Mouse (Mus musculus): ENCODE results near the gene Actl6b.

Gene Actl6b

DNA sequence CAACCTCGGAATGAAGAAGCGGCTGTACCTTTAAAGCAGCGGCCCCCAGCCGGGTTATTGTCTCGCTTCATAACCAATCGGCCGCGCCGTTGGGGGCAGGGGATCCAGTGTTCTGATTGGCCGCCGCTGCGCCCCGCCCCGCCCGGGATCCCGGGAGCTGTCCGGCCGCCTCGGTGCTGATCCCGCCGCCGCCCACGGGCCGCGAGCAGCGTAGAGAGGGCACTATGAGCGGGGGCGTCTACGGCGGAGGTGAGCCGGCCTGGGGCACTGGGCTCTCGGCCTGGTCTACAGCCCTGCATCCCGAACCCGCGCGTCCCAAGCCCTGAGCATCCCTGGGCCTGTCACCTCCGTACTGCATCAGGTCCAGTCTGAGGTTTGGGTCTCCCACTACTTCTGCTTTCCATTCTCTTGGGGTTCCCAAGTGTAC is at the start of gene Actl6b:
Actl6b (plus strand) TSS at position 107 of the 427 bp plus-strand sequence.
- DNase-seq: peak; percentile 88

DNA sequence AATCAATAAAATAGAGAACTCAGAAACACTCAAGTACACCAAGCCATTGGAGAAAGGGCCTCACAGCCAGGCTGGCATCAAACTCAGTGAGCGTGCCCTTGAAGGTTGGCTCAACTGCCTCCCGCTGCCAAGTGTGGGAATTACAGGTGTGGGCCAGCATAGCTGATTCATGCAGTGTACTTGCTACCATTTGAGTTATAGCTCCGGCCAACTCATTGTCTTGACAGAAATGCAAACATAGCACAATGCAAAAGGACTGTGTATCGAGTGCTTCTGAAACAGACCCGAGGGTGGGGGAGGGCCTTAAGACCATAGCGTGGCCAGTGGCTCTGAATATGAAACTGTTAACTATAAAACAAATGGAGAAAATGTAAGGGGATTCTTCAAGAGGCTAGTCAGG is 49.3 kb upstream of the Actl6b start:
- peak; percentile 45 for DNase-seq

DNA sequence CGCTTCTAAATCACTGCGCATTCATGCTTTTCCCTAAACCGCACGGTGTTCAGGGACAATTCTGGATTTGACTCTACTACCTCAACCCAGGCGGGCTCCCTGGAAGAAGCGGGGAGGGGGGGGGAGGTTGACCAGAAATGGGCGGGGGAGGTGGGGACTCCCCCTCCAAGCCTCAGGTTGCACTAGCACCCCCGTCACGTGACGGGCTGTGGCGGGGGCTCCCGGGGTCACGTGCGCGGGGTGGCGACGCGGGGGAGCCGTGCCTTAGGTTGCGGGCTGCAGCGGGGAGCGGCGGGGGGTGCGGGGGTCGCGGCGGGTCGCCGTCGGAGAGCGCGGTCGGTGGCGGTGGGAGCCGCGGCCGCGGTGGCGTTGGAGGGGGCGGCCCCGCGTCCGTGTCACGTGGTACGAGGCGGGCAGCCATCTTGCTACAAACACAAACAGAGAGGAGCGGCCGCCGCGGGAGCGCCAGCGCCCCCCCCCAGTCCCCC is 43.3 kb upstream of the Actl6b start:
- peak; percentile 90 for DNase-seq

DNA sequence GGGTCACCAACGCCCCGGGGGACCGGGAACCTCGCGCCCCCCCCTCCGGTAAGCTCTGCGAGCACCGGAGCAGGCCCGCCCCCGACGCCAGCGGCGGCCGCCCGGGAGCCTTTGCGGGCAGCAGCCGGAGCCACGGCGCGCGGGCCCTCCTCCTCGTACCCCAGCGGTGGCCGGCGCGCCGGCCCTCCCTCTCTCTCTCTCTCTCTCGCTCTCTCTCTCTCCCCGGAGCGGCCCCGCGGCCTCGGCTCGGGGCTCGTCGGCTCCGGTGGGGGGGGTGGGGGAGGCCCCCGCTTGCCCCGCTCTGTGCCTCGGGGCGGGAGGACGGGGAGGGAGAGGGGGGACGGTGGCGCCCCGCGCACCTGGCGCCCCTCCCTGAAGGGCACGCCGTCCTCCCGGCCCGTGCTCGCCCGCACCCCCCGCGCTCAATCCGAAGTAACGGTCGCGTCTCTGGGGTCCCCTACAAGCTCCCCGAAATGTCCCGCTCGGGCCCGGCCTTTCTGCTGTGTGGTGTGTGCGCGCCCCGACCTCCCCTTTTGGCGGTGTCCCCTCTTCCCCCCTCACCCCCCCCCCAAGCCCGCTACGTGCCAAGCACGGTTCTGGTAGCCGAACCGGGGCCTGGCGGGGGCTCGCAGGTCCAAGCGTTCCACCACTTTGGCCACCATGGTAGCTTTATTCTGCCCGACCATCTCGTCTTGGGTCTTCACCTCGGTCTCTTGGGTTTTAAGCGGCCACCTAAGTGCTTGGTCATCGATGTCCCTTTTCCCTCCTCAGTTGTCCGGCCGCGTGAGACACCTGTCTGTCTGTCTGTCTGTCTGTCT is 42.5 kb upstream of the Actl6b start:
- peak; percentile 54 for DNase-seq

DNA sequence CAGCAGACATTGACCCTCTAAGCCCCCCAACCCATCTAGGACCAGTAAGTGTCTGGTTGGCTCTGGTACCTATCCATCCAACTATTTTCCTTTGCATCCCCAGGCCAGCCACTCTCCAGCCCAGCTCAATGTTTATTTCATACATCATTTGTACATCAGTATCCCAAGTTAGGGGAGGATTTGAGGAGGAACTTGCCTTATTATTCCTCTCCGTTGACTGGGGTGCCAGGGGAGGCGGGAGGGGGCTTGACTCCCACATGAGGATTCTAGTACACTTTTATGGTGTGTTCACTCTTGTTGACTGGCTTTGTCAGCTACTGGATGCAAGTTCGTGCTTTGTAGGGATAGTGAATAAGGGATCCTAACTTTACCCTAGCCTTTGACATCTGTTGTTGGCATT is 41.6 kb upstream of the Actl6b start:
- DNase-seq: no peak

DNA sequence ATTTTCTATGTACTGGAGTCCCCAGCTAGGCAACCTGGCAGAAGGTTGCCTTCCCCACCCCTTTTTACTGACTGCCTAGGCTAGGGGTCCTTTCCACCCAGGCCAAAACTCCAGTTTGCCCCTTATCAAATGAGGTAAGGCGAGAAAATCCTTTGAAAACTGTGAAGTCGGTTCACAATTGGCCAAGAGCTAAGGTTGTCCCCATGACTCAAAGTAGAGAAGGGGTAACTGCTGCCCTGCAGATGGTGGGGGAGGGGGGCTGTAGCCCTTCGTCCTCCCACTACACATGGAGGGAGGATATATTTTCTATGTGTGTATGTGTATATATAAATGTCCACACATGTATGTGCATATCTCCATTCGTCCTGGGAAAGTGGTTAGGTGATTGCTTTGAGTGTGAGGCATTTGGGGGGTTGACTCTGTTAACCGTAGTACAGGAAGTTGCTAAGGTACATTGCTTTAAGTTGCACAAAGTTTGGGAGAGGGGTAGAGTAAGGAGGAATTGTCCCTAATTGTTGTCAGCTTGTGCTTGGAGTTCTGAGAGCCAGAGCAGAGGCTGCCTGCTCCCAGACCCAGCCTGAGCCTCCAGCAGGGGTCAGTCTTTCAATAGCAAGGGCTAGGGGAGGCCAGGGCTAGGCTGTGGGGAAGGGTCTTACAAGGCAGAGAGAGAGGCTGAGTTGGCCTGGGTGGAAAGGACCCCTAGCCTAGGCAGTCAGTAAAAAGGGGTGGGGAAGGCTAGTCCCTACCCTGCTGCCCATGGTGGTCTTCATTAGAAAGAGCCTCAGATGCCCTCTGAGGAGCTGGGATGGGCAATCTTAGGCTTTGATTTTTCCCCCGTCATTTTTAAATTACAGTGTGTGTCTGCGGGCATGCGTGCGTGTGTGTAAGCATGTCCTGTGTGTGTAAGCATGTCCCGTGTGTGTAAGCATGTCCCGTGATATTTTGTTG is 40.2 kb upstream of the Actl6b start:
- DNase-seq: peak; percentile 68

DNA sequence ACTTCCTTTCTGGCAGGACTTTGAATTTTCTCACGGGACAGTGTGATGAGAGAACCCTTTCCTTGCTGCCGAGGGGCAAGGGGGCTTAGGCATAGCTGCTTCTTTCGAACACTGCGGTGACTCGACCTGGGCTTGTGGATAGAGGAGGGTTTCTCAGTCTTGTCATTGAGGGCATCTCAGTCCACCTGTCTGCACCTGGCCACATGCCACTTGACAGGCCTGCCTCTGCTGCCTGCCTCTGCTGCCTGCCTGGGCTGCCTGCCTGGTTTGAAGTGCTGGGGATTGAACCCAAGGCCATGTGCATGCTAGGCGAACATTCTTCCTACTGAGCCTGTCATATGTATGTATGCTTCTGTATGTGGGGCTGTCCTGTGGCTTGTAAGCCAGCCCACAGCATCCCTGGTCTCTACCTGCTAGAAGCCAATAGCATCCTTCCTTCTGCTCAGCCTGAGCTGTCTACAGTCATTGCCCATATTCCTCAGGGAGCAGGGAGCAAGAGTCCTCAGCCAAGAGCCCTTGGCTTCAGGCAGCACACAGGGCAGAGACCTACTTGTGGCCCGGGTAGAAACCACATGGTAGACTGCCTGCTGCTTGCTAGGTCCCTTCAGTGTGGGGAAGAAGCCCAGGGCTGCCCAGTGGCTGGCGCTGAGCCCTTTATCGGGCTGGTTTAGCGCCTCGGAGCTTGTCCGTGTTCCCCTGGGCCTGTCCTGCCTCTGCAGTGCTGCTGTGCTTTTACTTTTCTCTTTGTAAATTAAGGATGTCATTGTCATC is 39.2 kb upstream of the Actl6b start:
- DNase-seq: no peak

DNA sequence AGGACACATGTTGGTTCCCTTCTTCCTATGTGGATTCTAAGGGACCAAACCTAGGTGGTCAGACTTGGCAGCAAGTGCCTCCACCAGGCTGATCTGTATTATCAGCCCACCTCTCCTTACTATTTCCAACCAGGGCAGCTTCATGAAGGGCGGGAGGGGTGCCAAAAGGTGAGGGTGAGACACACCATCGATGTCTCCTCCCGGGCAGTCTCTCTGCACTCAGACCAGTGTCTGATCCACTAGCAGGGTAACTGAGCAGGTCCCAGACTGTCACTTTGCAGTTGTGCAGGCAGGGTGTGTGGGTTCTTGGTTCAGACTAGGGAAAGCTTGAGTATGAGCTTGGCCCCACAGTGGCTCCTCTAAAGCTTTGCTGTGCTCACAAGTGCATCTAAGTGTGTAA is 38.5 kb upstream of the Actl6b start:
- no peak for DNase-seq

DNA sequence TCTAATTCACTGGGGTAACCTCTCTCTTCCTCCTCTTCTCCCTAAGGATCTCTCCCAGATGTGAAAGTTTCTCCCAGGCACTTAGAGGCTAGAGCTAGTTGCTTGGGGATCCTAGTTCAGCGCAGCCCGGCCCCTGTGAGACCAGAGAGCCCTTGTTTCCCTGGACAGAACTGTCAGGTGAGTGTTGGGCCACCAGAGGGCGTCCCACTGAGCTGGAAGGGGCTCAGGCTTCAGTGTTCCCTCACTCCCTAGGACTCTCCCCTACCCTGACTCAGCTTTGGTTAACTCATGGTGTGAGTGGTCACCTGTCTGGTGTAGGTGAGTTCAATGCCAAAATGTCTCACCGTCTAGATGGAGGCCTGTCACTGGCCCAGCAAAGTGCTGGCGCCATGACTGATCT is 34.9 kb upstream of the Actl6b start, which contains the start of gene Gigyf1:
Gigyf1 (plus strand) TSS at position 113 of the 400 bp plus-strand sequence.
- DNase-seq: peak; percentile 54

DNA sequence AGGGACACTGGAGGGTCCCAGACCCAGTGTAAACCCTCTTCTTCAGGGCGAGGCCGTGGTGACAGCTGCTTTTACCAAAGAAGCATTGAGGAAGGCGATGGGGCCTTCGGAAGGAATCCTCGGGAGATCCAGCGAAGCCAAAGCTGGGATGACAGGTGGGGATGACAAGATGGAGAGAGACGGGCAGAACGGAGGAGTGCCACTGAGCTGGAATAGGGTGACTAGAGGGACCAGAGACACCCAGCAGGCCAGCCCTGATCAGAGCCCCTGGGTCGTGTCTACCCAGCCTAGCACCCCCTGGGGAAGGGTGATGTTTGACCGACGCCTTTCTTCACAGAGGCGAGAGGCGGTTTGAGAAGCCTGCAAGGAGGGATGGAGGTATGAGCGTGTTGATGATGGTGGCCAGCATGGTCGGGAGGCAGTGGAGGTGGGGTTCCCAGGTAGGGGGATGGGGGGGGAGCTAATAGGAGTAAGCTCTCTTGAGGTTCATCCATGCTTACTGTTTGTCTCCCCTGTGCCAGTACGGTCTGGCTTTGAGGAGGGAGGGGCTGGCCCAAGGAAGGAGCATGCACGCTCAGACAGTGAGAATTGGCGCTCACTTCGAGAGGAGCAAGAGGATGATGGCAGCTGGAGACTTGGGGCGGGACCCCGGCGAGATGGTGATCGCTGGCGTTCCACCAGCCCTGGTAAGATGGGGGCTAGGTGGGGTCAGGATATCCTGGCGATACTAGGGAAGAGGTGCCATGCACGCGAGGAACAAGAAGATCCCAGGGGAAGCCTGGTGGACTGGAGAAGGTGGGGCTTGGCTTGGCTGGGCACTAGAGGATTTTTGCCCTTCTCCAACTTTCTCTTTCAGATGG is 33.4 kb upstream of the Actl6b start:
- DNase-seq: no peak

DNA sequence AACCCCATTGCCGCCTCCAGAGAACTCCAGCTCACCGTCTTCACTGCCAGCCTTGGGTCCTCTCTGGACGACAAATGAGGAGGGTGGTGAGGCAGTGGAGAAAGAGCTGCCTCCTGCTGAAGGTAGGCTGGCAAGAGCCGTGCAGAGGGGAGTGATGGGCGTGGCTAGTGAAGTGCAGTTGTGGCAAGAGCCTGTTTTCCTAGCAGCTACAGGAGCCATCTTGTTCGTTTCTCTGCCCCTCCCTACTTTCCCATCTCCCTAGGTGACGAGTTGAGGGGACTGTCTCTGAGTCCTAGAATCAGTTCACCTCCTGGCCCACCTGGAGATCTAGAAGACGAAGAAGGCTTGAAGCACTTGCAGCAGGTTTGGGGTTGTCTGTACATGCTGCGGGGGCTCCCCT is 31.5 kb upstream of the Actl6b start:
- no peak for DNase-seq

DNA sequence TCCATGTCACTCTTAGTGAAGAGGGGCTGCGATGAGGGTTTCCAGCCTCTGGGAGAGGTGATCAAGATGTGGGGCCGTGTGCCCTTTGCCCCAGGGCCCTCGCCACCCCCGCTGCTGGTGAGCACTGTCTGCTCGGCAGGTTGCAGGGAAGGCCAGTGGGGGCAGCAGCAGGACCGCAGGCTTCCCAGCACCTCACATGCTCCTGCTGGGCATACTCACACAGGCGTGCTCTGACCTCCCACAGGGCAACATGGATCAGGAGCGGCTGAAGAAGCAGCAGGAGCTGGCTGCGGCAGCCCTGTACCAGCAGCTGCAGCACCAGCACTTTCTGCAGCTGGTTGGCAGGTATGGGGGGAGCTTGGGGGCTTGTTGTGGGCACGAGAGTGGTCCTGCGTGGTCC is 30.6 kb upstream of the Actl6b start:
- DNase-seq: no peak

DNA sequence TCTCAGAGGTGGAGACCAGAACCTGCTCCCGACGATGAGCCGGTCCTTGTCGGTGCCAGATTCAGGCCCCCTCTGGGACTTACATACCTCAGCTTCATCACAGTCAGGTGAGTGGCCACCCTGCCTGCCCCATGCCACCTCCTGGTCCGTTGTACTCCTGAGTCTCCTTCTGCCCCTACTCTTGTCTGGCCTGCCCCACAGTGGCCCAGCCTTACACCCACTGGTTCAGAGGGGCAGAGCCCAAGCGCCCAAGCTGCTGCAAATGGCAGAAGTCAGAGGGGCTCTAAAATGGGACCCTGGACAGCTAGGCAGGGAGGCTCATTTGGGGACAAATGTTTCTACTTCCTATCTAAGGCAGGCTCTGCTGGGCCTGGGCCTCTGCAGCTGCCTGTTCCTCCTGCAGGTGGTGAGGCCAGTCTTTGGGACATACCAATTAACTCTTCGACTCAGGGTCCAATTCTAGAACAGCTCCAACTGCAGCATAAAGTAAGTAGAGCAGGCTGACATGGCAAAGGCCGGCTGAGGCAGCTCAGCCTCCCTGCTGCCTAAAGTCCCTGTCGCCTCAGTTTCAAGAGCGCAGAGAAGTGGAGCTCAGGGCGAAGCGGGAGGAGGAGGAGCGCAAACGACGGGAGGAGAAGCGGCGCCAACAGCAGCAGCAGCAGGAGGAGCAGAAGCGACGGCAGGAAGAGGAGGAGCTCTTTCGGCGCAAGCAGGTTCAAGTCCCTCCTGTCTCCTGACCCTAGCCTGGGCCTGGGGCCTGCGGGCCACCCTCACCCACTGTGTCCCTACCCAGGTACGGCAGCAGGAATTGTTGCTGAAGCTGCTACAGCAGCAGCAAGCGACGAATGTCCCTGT is 29.7 kb upstream of the Actl6b start:
- no peak for DNase-seq

DNA sequence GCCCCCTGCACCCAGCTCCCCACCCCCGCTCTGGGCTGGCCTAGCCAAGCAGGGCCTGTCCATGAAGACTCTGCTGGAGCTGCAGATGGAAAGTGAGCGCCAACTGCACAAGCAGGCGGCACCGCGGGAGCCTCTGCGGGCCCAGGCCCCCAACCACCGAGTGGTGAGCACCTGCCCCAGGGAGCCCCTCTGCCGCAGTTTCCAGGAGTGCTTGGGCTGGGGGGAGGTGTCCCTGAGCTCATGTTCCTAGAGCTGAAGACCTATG is 29.1 kb upstream of the Actl6b start:
- no peak for DNase-seq

DNA sequence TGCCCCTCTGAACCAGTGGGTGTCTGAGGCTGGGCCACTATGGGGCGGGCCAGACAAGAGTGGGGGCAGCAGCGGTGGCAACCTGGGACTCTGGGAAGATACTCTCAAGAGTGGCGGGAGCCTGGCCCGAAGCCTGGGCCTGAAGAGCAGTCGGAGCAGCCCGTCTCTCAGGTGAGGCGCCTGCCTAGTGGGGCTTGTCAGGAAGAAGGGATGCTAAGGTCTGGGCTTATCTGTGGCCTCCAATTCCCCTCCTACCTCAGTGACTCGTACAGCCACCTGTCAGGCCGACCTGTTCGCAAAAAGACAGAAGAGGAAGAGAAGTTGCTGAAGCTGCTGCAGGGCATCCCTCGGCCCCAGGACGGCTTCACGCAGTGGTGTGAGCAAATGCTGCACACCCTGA is 28.6 kb upstream of the Actl6b start:
- peak; percentile 19 for DNase-seq

DNA sequence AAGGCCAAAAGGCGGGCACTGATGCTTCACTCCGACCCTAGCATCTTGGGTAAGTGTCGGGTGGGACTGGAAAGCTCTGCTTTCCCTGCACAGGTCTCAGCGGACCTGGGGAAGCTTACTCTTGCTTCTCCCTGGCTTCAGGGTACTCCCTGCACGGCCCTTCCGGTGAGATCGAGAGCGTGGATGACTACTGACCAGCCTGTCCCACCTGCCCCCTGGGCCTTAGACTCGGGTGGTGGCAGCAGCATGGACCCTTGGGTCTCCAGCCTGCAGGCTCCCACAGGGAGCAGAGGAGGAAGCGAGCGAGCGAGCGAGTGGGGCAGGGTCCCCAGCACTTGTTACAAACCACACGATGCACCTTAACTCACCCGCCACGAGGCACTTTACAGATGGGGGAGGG is 27.8 kb upstream of the Actl6b start:
- DNase-seq: peak; percentile 18

DNA sequence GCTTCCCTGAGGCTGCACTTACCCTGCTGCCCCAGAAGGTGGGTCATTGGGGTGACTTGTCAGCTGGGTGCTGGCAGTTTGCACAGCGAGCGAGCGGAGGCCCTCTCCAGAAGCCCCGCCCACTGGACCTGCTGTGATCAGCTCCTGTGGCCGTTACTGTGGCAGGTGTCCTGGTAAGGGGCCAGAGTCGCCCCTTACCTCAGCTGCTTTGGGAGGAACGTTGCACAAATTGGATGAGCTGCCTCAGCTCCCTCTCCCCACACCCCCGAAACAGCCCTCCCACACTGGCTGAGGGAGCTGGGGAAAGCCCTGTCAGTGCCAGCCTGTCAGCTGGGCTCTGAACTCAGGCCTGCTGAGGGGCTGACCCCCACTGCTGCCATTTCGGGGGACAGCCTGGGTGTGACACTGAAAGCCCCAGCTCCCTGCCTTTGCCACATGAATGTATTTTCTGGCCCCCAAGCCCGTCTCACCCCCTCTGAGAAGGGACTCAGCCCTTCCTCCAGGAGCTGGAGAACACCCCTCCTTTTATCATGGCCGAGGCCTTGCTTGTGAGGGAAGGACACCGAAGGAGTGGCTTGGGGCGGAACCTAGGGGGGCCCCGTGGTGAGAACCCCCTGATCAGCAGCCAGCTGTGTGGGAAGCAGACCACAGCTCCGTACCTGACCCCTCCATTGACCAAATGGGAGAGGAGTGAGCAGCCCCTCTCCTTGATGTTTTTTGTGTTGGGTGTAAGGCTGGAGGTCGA is 27.0 kb upstream of the Actl6b start:
- peak; percentile 74 for DNase-seq

DNA sequence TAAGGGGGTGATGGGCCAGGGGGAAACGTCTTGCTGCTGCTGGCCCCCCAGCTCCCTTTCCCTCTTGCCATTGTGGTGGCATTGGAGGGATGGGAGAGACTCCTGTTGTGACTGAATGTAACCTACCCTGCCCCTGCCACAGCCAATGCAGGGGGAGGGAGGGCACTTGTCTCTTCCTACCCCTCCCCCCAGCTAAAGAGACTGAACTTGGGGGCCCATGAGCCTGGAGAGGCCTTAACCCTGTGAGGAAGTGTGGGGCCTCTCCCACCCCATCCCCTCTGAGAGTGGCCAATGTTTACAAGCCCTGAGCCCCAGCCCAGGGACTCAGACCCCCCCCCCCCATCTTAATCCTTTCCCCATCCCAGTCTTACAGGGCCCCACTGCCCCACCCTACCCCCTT is 25.9 kb upstream of the Actl6b start:
- DNase-seq: peak; percentile 13

DNA sequence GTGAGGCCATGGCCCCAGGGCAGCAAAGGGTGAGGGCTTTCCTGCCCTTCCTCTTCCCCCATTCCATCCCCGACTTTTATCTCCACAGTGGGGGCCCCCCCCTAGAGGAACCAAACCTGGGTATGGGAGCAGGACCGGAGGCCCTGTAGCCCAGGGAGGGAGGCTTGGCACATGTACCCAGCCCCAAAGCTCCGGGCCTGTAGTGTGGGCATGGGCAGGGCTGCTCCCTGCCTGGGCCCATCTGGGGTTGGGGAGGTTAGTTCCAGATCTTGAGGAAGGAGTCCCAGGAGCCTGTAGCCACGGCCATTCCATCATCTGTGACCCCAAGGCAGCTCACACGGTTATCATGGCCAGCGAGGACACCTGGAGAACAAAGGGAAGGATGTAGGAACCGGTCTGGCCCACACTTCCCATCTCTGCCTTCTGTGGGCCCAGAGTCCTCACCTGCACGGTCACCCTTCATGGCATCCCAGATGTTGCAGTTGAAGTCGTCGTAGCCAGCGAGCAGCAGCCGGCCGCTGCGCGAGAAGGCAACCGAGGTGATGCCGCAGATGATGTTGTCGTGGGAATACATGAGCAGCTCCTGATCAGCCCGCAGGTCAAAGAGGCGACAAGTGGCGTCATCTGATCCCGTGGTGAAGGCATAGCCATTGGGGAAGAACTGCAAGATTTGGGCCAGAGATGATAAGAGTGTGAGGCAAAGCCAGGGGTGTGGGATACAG is 24.9 kb upstream of the Actl6b start:
- peak; percentile 30 for DNase-seq

Measured in kidney, postnatal 10 days (tissue).